Mouse (Mus musculus) hindbrain, embryonic 12.5 days (tissue): ENCODE data around the gene Wipi1. TPM values are rescaled to one million over a fixed set of nuclear protein-coding genes. Genes with fewer than 3 reads are reported as not detected.

Experiments used
- ATAC-seq: fragments of 200-750 bp; cut with Nextera tagmentation; 2 replicates; pipeline ENCODE4 v1.8.0; 2017; ENCODE audit warnings: moderate TSS enrichment; ENCODE audit not compliant: low FRiP score
- H3K27ac ChIP-seq: fragments of 300-500 bp; sonication (generic); 2 replicates; pipeline ENCODE4 v1.5.1; 2016; ENCODE audit warnings: mild to moderate bottlenecking
- H3K27me3 ChIP-seq: fragments of 300-500 bp; sonication (generic); 2 replicates; pipeline ENCODE4 v1.6.1; 2016; ENCODE audit warnings: mild to moderate bottlenecking
- H3K36me3 ChIP-seq: fragments of 300-500 bp; sonication (generic); 2 replicates; pipeline ENCODE4 v1.6.1; 2016; ENCODE audit warnings: mild to moderate bottlenecking
- H3K4me1 ChIP-seq: fragments of 300-500 bp; sonication (generic); 2 replicates; pipeline ENCODE4 v1.6.1; 2016
- H3K4me2 ChIP-seq: fragments of 300-500 bp; sonication (generic); replicated peaks from 2 replicates; pipeline ENCODE4 v1.6.1; 2016; ENCODE audit warnings: mild to moderate bottlenecking
- H3K4me3 ChIP-seq: fragments of 300-500 bp; sonication (generic); 2 replicates; pipeline ENCODE4 v1.5.1; 2016; ENCODE audit warnings: mild to moderate bottlenecking
- H3K9ac ChIP-seq: fragments of 300-500 bp; sonication (generic); 2 replicates; pipeline ENCODE4 v1.6.1; 2016; ENCODE audit warnings: mild to moderate bottlenecking, moderate library complexity
- H3K9me3 ChIP-seq: fragments of 300-500 bp; sonication (generic); replicated peaks from 2 replicates; pipeline ENCODE4 v1.6.1; 2016; ENCODE audit warnings: mild to moderate bottlenecking
- WGBS: fragments of 180-500 bp; shearing (Covaris S2); methylation state at CpG from one replicate; pipeline ENCODE4 v1.1.7; 2016; 5-methylcytosine and 5-hydroxymethylcytosine counted together
- polyA plus RNA-seq: library from polyadenylated mRNA; unstranded; fragments of >200 nt; fragmentation: Nextera tagmentation; extraction: Ambion mirVana; gene quantifications from 2 replicates; pipeline ENCODE4 v1.2.1, GENCODE M21; 2016

Wipi1 gene
- polyA plus RNA-seq, 1 experiment from 2014 or later, result 25.1 TPM

DNA sequence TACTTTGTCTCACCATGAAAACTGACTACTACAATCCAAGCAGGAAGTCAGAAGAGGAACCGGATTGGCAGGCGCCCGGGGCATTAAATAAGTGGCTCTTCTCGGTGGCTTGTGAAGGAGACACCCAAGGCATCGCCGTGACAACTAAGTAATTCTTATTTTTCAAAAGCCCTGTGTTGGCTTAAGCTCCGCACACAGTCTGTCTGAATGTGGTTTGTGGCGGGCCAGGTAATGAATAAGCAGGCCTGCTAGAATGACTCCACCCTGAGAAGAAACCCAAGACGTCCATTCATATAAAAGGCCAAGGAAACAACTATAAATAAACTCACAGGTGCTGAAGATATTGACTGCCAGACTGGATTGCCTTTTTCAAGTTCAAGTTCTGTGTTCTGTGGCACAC is 3.5 kb upstream of the Wipi1 start:
- Histone ChIP-seq H3K4me1 (peaks cover 11% of the 10 kb centered on the region), H3K27me3 (no peaks in the 10 kb centered on the region), H3K27ac (no peak overlapping the region), H3K36me3 (no peaks in the 10 kb centered on the region), H3K4me3 (no peak overlapping the region), H3K9ac (no peak overlapping the region), H3K9me3 (no peaks in the 10 kb centered on the region), H3K4me2 (no peak overlapping the region)
- WGBS, result 78% methylated on average over 9 of the region's 9 CpGs
- no peak for ATAC-seq

DNA sequence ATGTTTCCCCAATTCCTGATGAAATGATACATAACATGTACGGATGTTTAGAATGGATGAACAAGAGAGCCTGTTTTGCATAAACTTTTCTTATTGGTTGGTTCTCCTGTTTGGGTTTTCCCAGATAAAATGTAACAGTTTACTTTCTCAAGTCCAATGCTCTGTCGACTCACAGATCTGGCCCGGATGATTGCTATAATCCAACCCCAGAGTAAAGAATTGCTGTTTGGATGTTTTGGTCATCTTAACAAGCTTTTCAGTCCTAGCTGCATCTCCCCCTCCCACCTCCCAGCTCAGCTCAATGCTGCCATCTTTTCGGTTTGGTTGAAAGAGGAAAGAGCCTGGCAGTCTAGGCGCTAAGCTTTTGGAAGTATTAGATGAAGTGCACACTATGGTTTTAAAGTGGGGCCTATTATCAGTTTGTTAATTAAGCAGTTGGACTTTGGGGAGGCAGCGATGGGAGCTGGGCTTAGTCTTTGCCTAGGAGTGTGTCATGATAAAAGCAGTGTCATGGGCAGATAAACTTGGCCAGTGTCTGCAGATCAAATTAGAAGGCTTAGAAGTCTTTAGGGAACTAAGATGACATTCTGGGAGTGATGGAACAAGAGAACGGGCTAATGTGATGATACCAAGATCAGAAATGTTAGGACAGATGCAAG is 1.2 kb upstream of the Wipi1 start:
- Histone ChIP-seq H3K27ac (no peak overlapping the region), H3K36me3 (no peaks in the 10 kb centered on the region), H3K9ac (no peak overlapping the region), H3K4me2 (no peak overlapping the region), H3K27me3 (0 out of 2 replicates have a peak, but pooled peaks cover 4% of the 10 kb centered on the region), H3K4me3 (no peak overlapping the region), H3K4me1 (peaks cover 19% of the 10 kb centered on the region), H3K9me3 (no peaks in the 10 kb centered on the region)
- 73% methylated on average over 7 of the region's 7 CpGs for WGBS
- no peak for ATAC-seq

DNA sequence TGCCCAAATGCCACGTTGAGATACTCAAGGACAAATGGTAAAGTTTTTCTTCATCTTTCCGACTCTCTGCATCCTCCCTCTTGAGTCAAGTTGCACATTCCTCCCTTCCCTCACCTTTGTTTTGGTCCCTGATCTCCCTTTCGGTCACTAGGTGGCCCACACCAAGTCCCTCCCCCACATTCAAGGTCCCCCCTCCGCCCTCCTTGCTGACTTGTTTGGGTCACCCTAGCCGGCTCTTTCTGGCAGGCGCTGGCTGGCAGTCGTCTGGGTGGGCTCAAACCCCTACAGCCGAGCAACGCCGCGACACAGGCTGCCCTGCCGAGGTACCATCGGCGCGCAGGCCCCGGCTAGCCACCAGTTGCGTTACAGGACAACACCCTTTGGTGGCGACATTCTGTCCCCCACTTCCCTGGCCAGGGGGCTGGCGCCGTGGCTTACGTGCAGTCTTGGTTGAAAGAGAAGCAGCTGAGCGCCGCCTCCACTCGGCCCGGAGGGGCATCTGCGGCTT is 918 bp downstream of the Wipi1 start:
- Histone ChIP-seq H3K9ac (peak overlapping the region; percentile 78), H3K27me3 (0 out of 2 replicates have a peak, but pooled peaks cover 4% of the 10 kb centered on the region), H3K27ac (peak overlapping the region; percentile 71), H3K9me3 (no peaks in the 10 kb centered on the region), H3K4me2 (peak overlapping the region; percentile 90), H3K4me1 (peaks cover 19% of the 10 kb centered on the region), H3K36me3 (no peaks in the 10 kb centered on the region), H3K4me3 (peak overlapping the region; percentile 62)
- WGBS, result under 1% methylated on average over 26 of the region's 26 CpGs
- no peak for ATAC-seq

DNA sequence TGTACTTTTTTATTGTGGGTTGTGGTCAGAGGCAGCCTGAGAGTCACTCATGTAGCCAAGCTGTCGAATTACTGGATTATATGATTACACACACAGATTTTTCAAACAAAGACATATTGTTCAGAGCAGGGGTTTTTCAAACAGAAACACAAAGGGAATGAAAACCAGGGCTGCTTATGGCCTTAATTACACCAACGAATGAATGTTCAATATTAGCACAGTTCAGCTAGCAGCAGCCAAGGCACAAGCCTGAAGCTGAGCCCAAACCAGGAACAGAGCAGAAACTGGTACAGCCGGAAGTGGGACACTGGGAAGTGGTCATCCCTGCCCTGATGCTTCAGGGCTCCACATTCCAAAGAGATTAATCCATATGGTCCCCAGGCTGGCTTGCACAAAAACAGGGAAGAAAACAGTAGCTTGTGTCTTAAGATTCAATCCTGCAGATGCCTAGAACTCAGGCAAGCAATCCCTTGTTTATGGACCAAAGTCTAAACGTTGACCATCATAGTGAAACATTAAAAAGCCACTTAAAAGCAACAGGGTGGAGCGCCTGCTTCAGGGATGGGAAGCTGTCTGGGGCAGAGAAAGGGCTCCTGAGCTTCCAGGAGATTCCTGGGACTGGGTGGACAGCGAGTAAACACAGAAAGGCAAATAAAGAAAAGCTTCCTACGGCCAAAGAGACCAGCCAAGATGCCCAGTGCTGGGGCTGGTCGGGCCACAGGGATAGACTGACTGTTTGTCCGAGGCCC is 1.5 kb downstream of the Wipi1 start:
- peaks cover 19% of the 10 kb centered on the region for H3K4me1 ChIP-seq
- no peaks in the 10 kb centered on the region for H3K36me3 ChIP-seq
- H3K9ac ChIP-seq, result peak overlapping the region; percentile 78
- no peak for ATAC-seq
- WGBS, result 20% methylated on average over 9 of the region's 9 CpGs
- H3K4me2 ChIP-seq, result peak overlapping the region; percentile 90
- H3K27me3 ChIP-seq, result 0 out of 2 replicates have a peak, but pooled peaks cover 4% of the 10 kb centered on the region
- H3K27ac ChIP-seq, result no peak overlapping the region
- no peaks in the 10 kb centered on the region for H3K9me3 ChIP-seq
- peak overlapping the region; percentile 62 for H3K4me3 ChIP-seq

DNA sequence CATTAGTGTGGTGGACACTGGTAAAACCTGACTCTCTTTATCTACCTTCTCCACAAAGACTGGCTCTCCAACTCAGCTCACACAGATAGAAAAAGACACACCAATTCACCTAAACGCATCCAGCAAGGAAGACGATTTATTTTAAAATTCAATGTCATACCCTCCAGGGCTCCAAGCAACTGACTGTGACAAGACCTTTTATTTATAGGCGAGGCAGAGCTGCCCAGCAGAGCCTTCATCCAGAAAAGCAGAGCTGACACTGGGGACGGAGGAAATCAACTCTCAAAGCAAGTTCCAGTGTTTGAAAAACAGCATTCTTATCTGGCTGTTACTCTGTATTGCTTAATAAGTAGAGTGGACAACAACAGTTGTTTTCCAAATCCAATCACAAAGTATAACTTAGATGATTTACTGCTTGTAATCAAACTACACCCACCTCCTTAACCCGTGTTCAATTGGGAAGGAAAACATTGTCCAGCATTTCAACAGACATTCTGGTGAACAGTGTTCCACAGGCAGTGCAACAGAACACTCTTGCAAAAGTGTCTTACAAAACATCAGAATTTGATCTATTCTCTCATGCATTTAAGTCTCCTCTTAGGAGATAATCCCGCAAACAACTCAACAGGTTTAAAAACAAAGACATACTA is 2.7 kb downstream of the Wipi1 start:
- ATAC-seq, result no peak
- no peaks in the 10 kb centered on the region for H3K9me3 ChIP-seq
- H3K9ac ChIP-seq, result no peak overlapping the region
- 0 out of 2 replicates have a peak, but pooled peaks cover 4% of the 10 kb centered on the region for H3K27me3 ChIP-seq
- 73% methylated on average over 6 of the region's 6 CpGs for WGBS
- no peak overlapping the region for H3K4me3 ChIP-seq
- no peak overlapping the region for H3K27ac ChIP-seq
- H3K36me3 ChIP-seq, result no peaks in the 10 kb centered on the region
- H3K4me1 ChIP-seq, result peaks cover 19% of the 10 kb centered on the region
- no peak overlapping the region for H3K4me2 ChIP-seq

DNA sequence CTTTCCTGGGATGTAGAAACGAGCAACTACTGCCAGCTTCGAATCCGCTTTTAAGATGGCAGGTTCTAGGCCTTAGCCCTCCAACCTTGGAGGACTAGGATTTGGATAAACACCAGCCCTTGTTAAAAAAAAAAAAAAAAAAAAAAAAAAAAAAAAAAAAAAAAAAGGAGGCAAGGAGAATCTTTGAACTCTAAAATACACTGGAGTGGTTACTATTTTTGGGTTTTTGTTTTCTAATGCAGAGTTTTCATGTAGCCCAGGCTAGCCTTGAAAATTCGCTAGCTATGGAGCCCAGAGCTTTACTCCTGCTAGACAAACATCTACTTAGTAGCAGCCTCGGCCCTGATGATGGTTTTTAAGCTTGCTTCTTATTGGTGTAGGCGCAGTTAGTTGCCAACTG is 4.2 kb downstream of the Wipi1 start:
- H3K9me3 ChIP-seq, result no peaks in the 10 kb centered on the region
- no peak overlapping the region for H3K4me2 ChIP-seq
- H3K27me3 ChIP-seq, result 0 out of 2 replicates have a peak, but pooled peaks cover 4% of the 10 kb centered on the region
- WGBS, result 85% methylated on average over 6 of the region's 6 CpGs
- H3K27ac ChIP-seq, result no peak overlapping the region
- peaks cover 19% of the 10 kb centered on the region for H3K4me1 ChIP-seq
- H3K4me3 ChIP-seq, result no peak overlapping the region
- no peak for ATAC-seq
- H3K36me3 ChIP-seq, result no peaks in the 10 kb centered on the region
- H3K9ac ChIP-seq, result no peak overlapping the region

DNA sequence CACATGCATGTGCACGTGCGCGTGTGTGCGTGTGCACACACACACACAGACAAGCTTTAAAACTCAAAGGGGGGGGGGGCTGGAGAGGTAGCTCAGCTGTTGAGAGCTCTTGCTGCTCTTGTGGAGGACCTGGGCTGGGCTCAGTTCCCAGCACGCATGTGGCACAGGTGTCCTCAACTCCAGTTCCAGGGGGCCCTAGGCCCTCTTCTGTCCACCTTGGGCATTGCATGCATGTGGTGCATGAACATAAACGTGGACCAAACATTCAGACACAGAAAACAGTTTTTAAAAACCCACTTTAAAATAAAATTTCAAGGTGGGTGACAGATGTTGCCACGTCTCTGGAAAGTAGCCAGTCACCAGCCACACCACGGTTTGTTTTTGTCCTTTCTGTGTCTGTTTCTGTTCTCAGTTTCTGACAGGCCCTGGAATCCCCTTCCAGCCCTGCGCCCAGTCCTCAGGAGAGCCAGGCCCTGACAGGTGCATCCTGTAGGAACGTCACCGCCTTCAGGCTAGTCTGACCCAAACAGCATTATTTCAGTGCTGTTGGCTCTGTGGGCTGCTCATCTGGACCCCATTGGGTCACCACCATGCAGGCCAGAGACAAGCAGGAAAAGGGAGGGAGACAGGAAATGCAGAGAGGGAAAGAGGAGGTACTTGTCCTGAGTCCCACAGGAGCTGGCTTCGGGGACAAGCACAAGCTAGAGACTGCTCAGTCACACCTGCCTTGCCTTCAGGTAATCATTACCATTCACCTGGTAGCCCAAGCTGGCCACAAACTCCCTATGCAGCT is 12.8 kb downstream of the Wipi1 start:
- no peak for ATAC-seq
- H3K4me2 ChIP-seq, result no peak overlapping the region

DNA sequence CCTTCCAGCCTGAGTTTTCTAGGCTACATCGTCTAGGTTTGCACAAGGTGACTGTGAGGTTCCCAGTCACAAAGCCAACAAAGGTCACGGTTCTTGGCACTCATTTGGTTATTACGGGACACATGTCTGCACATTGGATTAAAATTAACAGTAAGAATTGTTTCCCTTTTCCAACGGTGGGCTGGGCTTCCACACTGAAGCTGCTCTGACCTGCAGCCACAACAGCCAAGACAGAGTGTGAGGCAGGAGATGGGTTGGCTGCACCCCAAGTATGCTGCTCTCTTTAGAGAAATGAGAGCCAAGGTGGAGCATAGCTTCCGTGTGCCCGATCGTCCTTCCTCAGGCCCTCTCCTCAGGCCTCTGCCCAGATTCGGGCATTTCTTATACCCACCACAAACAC is 17.0 kb downstream of the Wipi1 start:
- H3K27me3 ChIP-seq, result no peaks in the 10 kb centered on the region
- no peaks in the 10 kb centered on the region for H3K36me3 ChIP-seq
- no peak overlapping the region for H3K4me3 ChIP-seq
- WGBS, result 91% methylated on average over 8 of the region's 8 CpGs
- no peaks in the 10 kb centered on the region for H3K4me1 ChIP-seq
- no peak overlapping the region for H3K4me2 ChIP-seq
- no peaks in the 10 kb centered on the region for H3K9me3 ChIP-seq
- ATAC-seq, result no peak
- no peak overlapping the region for H3K9ac ChIP-seq
- H3K27ac ChIP-seq, result no peak overlapping the region

More for the DNA sequence above, 12.8 kb downstream of the Wipi1 start:
- Histone ChIP-seq H3K9ac (no peak overlapping the region), H3K27me3 (no peaks in the 10 kb centered on the region), H3K4me3 (no peak overlapping the region), H3K9me3 (no peaks in the 10 kb centered on the region), H3K36me3 (0 out of 2 replicates have a peak, but pooled peaks cover 4% of the 10 kb centered on the region), H3K4me1 (no peaks in the 10 kb centered on the region), H3K27ac (no peak overlapping the region)
- 90% methylated on average over 12 of the region's 12 CpGs for WGBS

DNA sequence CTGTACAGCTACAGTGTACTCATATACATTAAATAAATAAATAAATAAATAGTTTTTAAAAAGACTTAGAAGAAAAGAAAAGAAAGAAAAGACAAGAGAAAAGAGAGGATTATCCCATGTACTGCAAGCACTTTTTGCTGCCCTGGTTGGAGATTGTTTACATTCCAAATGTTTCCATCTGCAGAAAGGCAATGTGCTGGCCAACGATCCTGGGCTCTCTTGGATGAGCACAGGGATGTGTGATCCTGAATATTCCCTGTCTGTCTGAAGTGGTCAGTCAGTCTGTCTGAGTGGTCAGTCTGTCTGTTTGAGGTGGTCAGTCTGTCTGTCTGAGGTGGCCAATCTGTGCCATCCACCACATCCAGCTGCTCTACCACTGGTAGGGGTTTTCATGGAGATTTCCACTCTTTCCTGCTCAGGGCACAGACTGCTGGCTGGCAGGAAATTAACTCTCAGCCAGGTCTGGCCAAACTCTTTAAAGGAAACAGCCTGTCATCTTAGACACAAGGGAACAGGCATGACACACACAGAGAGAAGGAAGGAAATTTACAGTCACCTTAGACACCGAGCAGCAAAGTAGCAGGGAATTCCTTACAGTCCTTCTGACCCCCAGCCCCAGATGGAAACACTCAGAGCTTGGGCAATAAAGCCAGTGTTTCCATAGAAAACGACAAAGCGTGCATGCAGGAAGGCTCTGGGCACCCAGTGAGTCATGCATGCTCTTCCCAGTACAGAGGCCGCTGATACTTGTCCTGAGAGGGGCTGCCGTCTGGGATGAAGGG is 18.4 kb downstream of the Wipi1 start:
- Histone ChIP-seq H3K9ac (no peak overlapping the region), H3K4me1 (no peaks in the 10 kb centered on the region), H3K27ac (no peak overlapping the region), H3K9me3 (no peaks in the 10 kb centered on the region), H3K36me3 (no peaks in the 10 kb centered on the region), H3K4me3 (no peak overlapping the region), H3K4me2 (no peak overlapping the region), H3K27me3 (no peaks in the 10 kb centered on the region)
- no peak for ATAC-seq
- 73% methylated on average over 6 of the region's 6 CpGs for WGBS

DNA sequence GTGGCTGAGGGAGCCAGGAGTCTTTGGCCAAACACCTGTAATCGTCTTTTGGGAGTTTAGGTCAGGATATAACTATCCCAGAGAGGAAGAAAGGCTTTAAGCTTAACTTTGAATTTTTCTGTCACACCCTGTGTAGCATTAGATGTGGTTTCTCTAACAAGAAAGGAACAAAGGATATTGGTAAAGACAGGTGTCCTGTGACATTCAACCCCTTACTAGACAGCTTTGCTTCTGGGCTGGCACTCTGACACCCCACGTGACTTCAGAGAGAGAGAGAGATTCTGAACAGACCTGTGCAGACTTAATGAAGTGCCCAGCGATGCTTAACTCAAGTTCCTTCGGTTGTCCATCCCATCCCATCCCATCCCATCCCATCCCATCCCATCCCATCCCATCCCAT is 20.3 kb downstream of the Wipi1 start:
- ATAC-seq, result no peak
- 81% methylated on average over 4 of the region's 4 CpGs for WGBS
- H3K9ac ChIP-seq, result no peak overlapping the region
- H3K4me1 ChIP-seq, result no peaks in the 10 kb centered on the region
- no peaks in the 10 kb centered on the region for H3K36me3 ChIP-seq
- no peaks in the 10 kb centered on the region for H3K9me3 ChIP-seq
- H3K4me2 ChIP-seq, result no peak overlapping the region
- H3K27me3 ChIP-seq, result no peaks in the 10 kb centered on the region
- no peak overlapping the region for H3K27ac ChIP-seq
- no peak overlapping the region for H3K4me3 ChIP-seq

DNA sequence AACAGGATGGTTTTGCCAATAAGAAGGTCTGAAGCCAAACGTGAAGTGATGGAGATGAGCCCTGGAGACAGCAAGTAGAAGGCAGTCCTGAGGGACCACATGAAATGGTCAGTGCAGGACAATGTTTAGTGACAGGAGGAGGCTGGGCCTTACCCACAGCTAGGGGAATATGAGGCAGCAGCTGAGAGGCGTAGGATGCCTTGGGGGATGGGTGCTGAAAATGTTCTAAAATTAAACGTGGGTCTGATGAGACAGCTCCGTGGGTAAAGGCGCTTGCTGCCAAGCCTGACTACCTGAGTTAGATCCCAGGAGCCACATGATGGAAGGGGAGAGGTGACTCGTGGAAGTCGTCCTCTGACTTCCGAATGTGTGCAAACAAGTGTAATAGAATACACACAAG is 21.8 kb downstream of the Wipi1 start:
- Histone ChIP-seq H3K4me1 (no peaks in the 10 kb centered on the region), H3K4me2 (no peak overlapping the region), H3K4me3 (no peak overlapping the region), H3K36me3 (no peaks in the 10 kb centered on the region), H3K9ac (no peak overlapping the region), H3K27me3 (no peaks in the 10 kb centered on the region), H3K27ac (no peak overlapping the region), H3K9me3 (no peaks in the 10 kb centered on the region)
- WGBS, result 84% methylated on average over 8 of the region's 8 CpGs
- ATAC-seq, result no peak
